Mouse (Mus musculus) small intestine, adult 2 months (tissue): Measurements from ENCODE around the gene Ppip5k1.

Experiments used
- CTCF ChIP-seq: fragments of 200-500 bp; IDR thresholded peaks from 2 replicates; pipeline ENCODE4 v1.5.1; 2012; ENCODE audit warnings: low read depth, mild to moderate bottlenecking, control low read depth, inconsistent platforms, low read length, moderate library complexity, mixed read lengths; ENCODE audit not compliant: insufficient replicate concordance, insufficient read length; ENCODE audit errors: extremely low read depth
- POLR2A ChIP-seq: fragments of 200-500 bp; IDR thresholded peaks from 2 replicates; pipeline ENCODE4 v1.6.1; 2012; ENCODE audit warnings: low read depth, mild to moderate bottlenecking, control low read depth, inconsistent platforms, low read length, moderate library complexity

GRCm38 (mm10) chr2:121308997-121309416, 46.2 kb downstream of the Ppip5k1 start:
- TF ChIP-seq CTCF (no peak), POLR2A (no peak)
